Mouse (Mus musculus) limb, embryonic 11.5 days (tissue): ENCODE data around the gene M1ap. TPM values are rescaled to one million over a fixed set of nuclear protein-coding genes. Genes with fewer than 3 reads are reported as not detected.

Experiments
- ATAC-seq: fragments of 200-750 bp; cut with Nextera tagmentation; 2 replicates; pipeline ENCODE4 v1.8.0; 2017; ENCODE audit warnings: low read depth; ENCODE audit not compliant: insufficient number of reproducible peaks, low FRiP score, low TSS enrichment
- DNase-seq: peaks from one replicate; pipeline ENCODE4 v3.0.0-alpha.2; 2015; ENCODE audit warnings: low spot score
- H3K27ac ChIP-seq: fragments of 300-500 bp; sonication (generic); replicated peaks from 2 replicates; pipeline ENCODE4 v1.5.1; 2014; ENCODE audit warnings: low read depth, mild to moderate bottlenecking, low read length
- H3K27me3 ChIP-seq: fragments of 300-500 bp; sonication (generic); 2 replicates; pipeline ENCODE4 v1.6.1; 2014; ENCODE audit warnings: mild to moderate bottlenecking, low read length, mixed read lengths; ENCODE audit not compliant: control insufficient read depth, insufficient read depth
- H3K36me3 ChIP-seq: fragments of 300-500 bp; sonication (generic); 2 replicates; pipeline ENCODE4 v1.6.1; 2014; ENCODE audit warnings: mild to moderate bottlenecking, low read length, moderate library complexity, mixed read lengths; ENCODE audit not compliant: control insufficient read depth, insufficient read depth
- H3K4me1 ChIP-seq: fragments of 300-500 bp; sonication (generic); 2 replicates; pipeline ENCODE4 v1.6.1; 2014; ENCODE audit warnings: low read length, mixed read lengths; ENCODE audit not compliant: control insufficient read depth, insufficient read depth
- H3K4me2 ChIP-seq: fragments of 300-500 bp; sonication (generic); 2 replicates; pipeline ENCODE4 v1.6.1; 2014; ENCODE audit warnings: low read depth, mild to moderate bottlenecking, moderate library complexity; ENCODE audit not compliant: severe bottlenecking
- H3K4me3 ChIP-seq: fragments of 300-500 bp; sonication (generic); 2 replicates; pipeline ENCODE4 v1.5.1; 2014; ENCODE audit warnings: low read depth, low read length
- H3K9ac ChIP-seq: fragments of 300-500 bp; sonication (generic); 2 replicates; pipeline ENCODE4 v1.6.1; 2014; ENCODE audit warnings: mild to moderate bottlenecking, low read length
- H3K9me3 ChIP-seq: fragments of 300-500 bp; sonication (generic); 2 replicates; pipeline ENCODE4 v1.6.1; 2016; ENCODE audit warnings: low read length; ENCODE audit not compliant: control insufficient read depth
- WGBS: fragments of 180-500 bp; shearing (Covaris S2); extraction: QIAGEN DNeasy Blood & Tissue Kit; methylation state at CpG from one replicate; pipeline ENCODE4 v1.1.7; 2014; 5-methylcytosine and 5-hydroxymethylcytosine counted together
- polyA plus RNA-seq: library from polyadenylated mRNA; unstranded; fragments of >200 nt; fragmentation: Nextera tagmentation; extraction: Ambion mirVana; gene quantifications from 2 replicates; pipeline ENCODE4 v1.2.1, GENCODE M21; 2014

Gene M1ap
- polyA plus RNA-seq, 1 experiment from 2014 or later: 0.12 TPM

DNA sequence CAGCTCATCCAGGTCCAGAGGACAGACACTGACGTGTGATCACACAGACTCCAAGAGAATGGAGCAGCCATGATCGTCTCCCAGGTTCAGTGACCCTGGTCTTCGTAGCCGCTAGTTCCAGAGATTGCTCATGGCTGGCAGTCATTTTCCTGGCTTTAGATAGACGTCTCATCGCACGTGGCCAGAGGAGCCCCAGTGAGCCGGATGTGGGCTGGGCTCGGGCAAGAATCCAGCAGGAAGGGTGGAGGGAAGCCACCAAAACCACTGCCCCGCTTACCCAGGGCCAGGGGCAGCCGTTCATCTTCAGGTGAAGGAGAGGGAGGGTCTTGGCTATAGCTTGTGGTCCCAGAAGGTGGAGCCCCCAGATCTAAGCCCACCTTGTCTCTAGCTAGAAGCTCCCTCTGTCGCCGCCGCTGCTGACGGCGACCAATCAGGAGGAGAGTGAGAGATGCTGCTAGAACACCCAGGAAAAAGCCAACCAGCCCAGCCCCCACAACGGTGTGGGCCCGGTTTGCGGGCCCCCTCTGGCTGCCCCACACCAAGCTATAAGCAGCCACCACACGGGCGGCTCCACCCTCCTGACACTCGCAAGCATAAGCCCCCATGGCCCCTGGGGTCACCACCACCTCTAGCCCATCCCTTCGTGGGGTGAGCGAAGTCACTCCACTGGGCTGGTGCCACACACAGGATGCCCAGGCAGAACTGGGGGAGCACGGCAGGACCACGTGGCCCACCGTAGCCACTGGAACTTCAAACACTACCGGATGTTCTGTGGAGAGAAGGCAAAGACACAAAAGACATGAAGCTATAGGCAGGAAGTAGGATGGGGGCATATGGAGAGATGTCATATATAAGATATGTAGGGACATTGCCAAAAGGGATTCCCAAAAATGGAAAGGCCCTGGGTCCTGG, 33.1 kb upstream of the M1ap start:
- H3K4me2 ChIP-seq: no peak overlapping the region
- DNase-seq (no peak), ATAC-seq (no peak)
- no peak overlapping the region for H3K9ac ChIP-seq
- H3K36me3 ChIP-seq: no peaks in the 10 kb centered on the region
- no peak overlapping the region for H3K4me3 ChIP-seq
- H3K4me1 ChIP-seq: no peaks in the 10 kb centered on the region
- H3K27ac ChIP-seq: no peak overlapping the region
- WGBS: 86% methylated on average over 28 of the region's 28 CpGs
- H3K27me3 ChIP-seq: no peaks in the 10 kb centered on the region
- H3K9me3 ChIP-seq: no peaks in the 10 kb centered on the region

DNA sequence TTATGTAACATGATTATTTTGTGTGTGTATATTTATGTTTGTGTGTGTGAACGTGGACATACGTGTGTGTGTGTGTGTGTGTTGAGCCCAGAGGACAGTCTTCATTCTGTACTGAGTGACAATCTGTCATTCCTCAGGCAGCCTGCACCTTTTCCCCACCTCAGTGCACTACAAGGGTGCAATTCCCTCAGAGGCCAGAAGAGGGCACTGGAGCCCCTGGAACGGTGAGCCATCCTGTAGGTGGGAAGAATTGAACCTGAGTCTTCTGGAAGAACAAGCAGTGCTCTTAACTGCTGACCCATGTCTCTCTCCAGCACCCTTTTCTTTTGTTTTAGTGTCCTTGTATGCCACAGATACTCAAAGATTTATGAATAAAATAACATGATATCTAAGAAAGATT, 30.8 kb upstream of the M1ap start:
- Histone ChIP-seq H3K36me3 (no peaks in the 10 kb centered on the region), H3K9me3 (no peaks in the 10 kb centered on the region), H3K4me3 (no peak overlapping the region), H3K4me1 (no peaks in the 10 kb centered on the region), H3K9ac (no peak overlapping the region), H3K27me3 (no peaks in the 10 kb centered on the region; the same call in 1 of the 2 replicates), H3K4me2 (no peak overlapping the region), H3K27ac (no peak overlapping the region)
- WGBS: 25% methylated on average over 3 of the region's 3 CpGs
- DNase-seq (peak; percentile 83), ATAC-seq (no peak)

DNA sequence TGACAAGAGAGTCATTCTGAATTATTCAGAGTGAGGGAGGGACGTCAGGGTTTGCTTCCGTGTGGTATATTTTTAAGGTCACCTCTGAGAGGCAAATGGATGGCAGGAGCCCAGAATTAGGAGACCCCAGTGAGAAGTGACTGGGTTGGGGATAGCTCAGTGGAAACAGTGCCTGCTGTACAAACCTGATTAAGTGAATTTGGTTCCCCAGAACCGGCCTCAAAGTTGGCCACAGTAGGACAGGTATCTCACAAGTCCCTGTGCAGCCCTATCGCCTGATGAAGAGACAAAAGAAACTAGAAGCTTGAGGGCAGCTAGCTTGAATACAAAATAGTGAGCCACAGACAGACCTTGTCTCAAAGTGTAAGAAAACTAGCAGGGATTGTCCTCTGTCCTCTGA, 30.2 kb upstream of the M1ap start:
- Histone ChIP-seq H3K36me3 (no peaks in the 10 kb centered on the region), H3K27ac (no peak overlapping the region), H3K27me3 (no peaks in the 10 kb centered on the region; the same call in 1 of the 2 replicates), H3K4me3 (no peak overlapping the region), H3K4me1 (no peaks in the 10 kb centered on the region), H3K4me2 (no peak overlapping the region), H3K9me3 (no peaks in the 10 kb centered on the region), H3K9ac (no peak overlapping the region)
- 89% methylated on average over 4 of the region's 4 CpGs for WGBS
- DNase-seq (no peak), ATAC-seq (no peak)

DNA sequence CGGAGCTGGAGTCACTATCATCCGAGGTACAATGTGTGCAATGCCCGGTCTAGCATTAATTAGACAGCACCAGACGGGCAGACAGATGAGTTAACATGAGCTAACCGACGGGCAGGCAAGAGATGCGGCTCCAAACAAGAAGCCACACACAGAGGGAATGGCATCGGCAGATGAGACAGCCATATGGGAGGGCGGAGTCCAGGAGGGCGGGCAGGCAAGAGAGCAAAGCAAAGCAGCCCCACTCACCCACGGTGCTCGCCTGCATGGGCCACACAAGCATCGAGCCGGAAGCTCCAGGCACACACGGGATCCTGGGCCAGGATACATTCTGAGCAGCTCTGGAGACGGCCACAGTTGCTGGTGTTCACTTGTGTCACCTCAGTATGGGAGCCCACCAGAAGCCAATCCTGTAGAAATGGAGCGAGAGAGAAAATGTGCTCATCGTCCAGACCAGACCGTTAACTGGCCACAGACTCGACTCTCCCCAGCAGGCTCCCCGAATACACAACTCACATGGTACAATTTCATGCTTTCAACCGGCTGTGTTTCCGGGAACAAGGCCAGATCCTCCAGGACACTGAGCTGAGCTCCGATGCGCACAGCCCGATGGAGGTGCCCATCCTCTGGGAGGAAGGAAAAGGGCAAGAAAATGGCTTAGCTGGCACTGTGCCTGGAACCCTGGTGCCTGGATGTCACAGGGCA, 29.5 kb upstream of the M1ap start:
- DNase-seq (no peak), ATAC-seq (no peak)
- H3K27me3 ChIP-seq: no peaks in the 10 kb centered on the region; the same call in 1 of the 2 replicates

DNA sequence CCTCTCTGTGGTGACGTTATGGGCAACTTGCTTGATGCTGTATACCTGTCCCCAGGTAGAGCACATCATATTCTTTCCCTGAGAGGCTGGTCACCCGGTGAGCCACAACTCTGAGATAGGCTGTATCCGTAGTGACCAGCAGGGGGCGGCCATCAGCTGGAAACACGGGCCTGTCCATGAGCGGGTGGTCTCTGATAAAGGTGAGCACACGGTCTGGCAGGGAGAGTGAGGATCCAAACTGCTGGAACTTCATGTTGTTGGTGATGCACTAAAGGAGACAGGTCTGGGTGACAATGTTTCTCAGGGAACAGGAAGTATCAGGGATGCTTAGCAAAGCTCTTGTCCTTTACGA, 28.9 kb upstream of the M1ap start:
- H3K9me3 ChIP-seq: no peaks in the 10 kb centered on the region
- ATAC-seq: peak; percentile 65; the same call in 1 of the 2 replicates
- H3K27me3 ChIP-seq: no peaks in the 10 kb centered on the region; the same call in 1 of the 2 replicates
- no peak overlapping the region for H3K4me2 ChIP-seq
- 20% methylated on average over 8 of the region's 8 CpGs for WGBS
- H3K27ac ChIP-seq: no peak overlapping the region
- no peaks in the 10 kb centered on the region for H3K4me1 ChIP-seq
- no peaks in the 10 kb centered on the region for H3K36me3 ChIP-seq
- no peak overlapping the region for H3K9ac ChIP-seq
- no peak overlapping the region for H3K4me3 ChIP-seq
- peak; percentile 79 for DNase-seq

More for the DNA sequence above, 29.5 kb upstream of the M1ap start:
- Histone ChIP-seq H3K4me3 (no peak overlapping the region), H3K9me3 (no peaks in the 10 kb centered on the region), H3K27ac (no peak overlapping the region), H3K9ac (no peak overlapping the region), H3K36me3 (no peaks in the 10 kb centered on the region), H3K4me1 (no peaks in the 10 kb centered on the region), H3K4me2 (no peak overlapping the region)
- 74% methylated on average over 26 of the region's 26 CpGs for WGBS

DNA sequence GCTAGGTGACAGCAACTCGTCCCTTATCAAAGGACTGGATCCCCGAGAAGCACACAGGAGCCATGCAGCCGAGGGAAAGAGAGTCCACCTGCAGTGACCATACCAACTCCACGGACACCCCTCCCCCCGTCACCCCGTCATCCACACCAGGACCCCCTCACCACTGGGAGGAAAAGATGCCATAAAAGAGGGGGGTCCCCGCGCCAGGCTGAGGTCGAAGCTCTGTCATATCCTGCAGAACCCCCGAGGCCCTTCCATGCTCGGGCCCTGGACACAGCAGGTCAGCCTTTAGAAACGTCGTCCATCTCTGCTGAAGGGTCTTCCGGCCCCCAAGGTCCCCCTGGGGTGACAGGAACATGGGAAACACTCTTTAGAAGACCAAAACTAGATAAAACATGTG, 28.3 kb upstream of the M1ap start:
- no peaks in the 10 kb centered on the region for H3K4me1 ChIP-seq
- WGBS: 83% methylated on average over 14 of the region's 14 CpGs
- no peak overlapping the region for H3K4me2 ChIP-seq
- no peaks in the 10 kb centered on the region; the same call in 1 of the 2 replicates for H3K27me3 ChIP-seq
- H3K9ac ChIP-seq: no peak overlapping the region
- no peaks in the 10 kb centered on the region for H3K9me3 ChIP-seq
- DNase-seq (no peak), ATAC-seq (no peak)
- H3K27ac ChIP-seq: no peak overlapping the region
- H3K36me3 ChIP-seq: no peaks in the 10 kb centered on the region
- H3K4me3 ChIP-seq: no peak overlapping the region

DNA sequence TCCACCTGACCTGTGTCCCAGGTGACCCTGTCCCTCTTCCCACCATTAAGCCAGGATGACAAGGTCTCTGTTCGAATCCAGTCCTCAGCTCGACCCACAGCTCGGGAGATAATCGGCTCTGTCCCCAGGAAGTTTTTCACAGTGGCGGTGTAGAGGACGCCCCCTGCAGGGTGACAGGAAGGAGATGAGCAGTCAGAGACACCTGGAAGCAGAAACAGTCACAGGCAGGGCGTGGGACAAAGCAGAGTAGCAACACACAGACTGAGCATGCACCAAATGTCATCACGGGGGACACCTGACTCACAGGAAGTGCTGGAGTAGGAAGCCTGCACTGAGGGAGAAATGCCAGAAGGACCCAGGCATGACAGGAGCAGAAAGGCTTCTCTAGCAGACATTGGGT, 27.2 kb upstream of the M1ap start:
- Histone ChIP-seq H3K36me3 (no peaks in the 10 kb centered on the region), H3K4me3 (no peak overlapping the region), H3K4me1 (no peaks in the 10 kb centered on the region), H3K9me3 (no peaks in the 10 kb centered on the region), H3K27ac (no peak overlapping the region), H3K4me2 (no peak overlapping the region), H3K9ac (no peak overlapping the region), H3K27me3 (no peaks in the 10 kb centered on the region; the same call in 1 of the 2 replicates)
- 64% methylated on average over 8 of the region's 8 CpGs for WGBS
- DNase-seq (no peak), ATAC-seq (no peak)

DNA sequence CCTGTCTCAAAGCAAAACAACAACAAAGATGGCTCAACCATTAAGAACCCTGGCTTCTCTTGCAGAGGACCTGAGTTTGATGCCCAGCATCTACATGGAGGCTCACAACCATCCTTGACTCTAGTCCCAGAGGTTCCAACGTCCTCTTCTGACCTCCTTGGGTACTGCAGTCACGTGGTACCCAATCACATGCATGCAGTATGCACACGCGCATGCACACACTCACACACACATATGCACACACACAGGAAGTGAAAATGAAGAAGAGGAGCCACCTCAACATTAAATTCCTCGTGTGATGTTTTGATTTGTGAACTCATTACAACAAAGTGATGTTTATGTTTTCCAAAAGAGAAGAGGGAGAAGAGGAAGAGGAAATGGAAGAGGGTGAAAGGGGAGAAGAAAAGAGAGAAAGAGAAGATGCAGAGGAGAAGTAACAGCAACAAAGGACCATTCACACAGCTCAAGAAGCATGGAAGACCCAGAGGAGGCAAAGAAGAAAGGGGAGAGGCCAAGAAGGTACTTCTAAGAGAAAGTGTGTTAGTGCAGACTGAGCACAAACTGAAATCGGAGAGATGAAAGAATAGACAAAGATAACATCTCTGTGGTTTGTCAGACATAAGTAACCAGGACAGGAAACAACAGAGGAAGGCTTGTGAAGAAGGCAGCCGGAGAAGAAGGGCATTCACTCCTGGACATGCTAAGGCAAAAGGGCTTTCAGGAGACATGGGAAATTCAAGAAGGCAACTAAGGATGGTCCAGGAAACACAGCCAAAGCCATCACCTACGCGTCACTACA, 25.1 kb upstream of the M1ap start:
- H3K27ac ChIP-seq: no peak overlapping the region
- no peaks in the 10 kb centered on the region for H3K4me1 ChIP-seq
- H3K9ac ChIP-seq: no peak overlapping the region
- H3K4me3 ChIP-seq: no peak overlapping the region
- H3K27me3 ChIP-seq: no peaks in the 10 kb centered on the region; the same call in 1 of the 2 replicates
- ATAC-seq (no peak), DNase-seq (no peak)
- no peak overlapping the region for H3K4me2 ChIP-seq
- no peaks in the 10 kb centered on the region for H3K36me3 ChIP-seq
- 81% methylated on average over 9 of the region's 9 CpGs for WGBS
- no peaks in the 10 kb centered on the region for H3K9me3 ChIP-seq
